Comparison of ENCODE assay signal across 8 mouse cellular contexts in the genomic region with DNA sequence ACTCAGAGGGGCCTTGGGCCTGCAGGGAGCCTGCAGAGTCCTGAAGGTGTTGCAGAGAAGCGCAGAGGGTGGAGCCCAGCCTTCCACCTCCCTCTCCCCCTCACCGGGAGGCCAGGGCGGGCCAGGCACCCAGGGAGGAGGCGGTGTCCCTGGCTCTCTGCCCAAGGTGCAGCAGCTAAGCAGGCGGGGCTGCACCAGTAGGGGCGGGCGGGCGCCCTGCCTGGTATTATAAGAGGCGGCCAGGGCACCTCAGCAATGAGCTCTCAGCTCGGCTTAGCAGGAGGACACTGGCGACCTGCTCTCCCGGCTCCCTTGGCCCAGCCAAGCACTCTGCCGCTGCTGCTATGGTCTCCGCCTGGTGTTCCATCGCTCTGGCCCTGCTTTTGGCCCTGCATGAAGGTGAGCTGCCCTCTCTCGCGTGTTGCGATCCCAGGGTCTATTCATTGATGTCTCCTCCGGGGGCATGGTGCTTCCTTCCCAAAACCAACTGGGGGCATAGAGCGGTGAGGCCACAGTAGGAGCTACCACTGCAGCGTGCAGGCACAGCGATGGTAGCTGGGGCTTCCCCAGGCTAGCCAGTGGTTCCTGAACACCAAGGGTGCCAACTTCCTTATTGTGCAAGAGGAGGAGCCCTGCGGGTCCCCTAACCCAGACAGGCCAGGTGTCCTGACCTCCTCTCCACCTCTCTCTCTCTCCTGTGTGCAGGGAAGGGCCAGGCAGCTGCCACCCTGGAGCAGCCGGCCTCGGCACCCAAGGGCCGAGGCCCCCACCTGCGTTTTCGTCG. TPM values are rescaled to one million over a fixed set of nuclear protein-coding genes. Genes with fewer than 3 reads are reported as not detected.
DNase-seq lines count a peak whose midpoint lies in the region; ATAC-seq and TF ChIP-seq lines count a peak whose summit lies in the region.

A gene (plus strand): TSS at position 41 of the 784 bp plus-strand sequence.

- H3K4me1 ChIP-seq in forebrain, embryonic 15.5 days = peaks cover 35% of the 10 kb centered on the region
- 0 out of 2 replicates have a peak, but pooled peaks cover 2% of the 10 kb centered on the region for H3K4me1 ChIP-seq in forebrain, embryonic 11.5 days (replicated peaks; ENCODE audit: control insufficient read depth, insufficient read depth, low read length)
- H3K4me1 ChIP-seq in limb, embryonic 14.5 days (ENCODE audit: control insufficient read depth, insufficient read depth, low read length) = peaks cover 17% of the 10 kb centered on the region; the same call in 1 of the 2 replicates

- no peak within 1 kb of the TSS for H3K27ac ChIP-seq in forebrain, embryonic 15.5 days (replicated peaks)
- H3K27ac ChIP-seq in forebrain, embryonic 11.5 days (ENCODE audit: low read depth, low read length) = no peak within 1 kb of the TSS
- H3K27ac ChIP-seq in limb, embryonic 14.5 days (replicated peaks; ENCODE audit: low read depth, low read length) = no peak within 1 kb of the TSS

- no peak within 1 kb of the TSS for H3K4me3 ChIP-seq in forebrain, embryonic 15.5 days
- H3K4me3 ChIP-seq in forebrain, embryonic 11.5 days (ENCODE audit: low read depth, low read length) = no peak within 1 kb of the TSS
- 0 out of 2 replicates have a peak within 1 kb of the TSS, but pooled peaks have one; percentile 15 for H3K4me3 ChIP-seq in limb, embryonic 14.5 days (replicated peaks; ENCODE audit: low read length)

- no peaks in the 10 kb centered on the region for H3K9me3 ChIP-seq in forebrain, embryonic 15.5 days
- no peaks in the 10 kb centered on the region for H3K9me3 ChIP-seq in forebrain, embryonic 11.5 days (ENCODE audit: control insufficient read depth, low read length)
- no peaks in the 10 kb centered on the region for H3K9me3 ChIP-seq in limb, embryonic 14.5 days (ENCODE audit: control insufficient read depth, low read length)

- ATAC-seq in forebrain, embryonic 15.5 days (replicated peaks) = 0 out of 2 replicates have a peak, but pooled peaks have one; percentile 24
- no peak for ATAC-seq in forebrain, embryonic 11.5 days (replicated peaks; ENCODE audit: low FRiP score)
- ATAC-seq in limb, embryonic 14.5 days (ENCODE audit: low FRiP score, low read depth) = 0 out of 2 replicates have a peak, but pooled peaks have one; percentile 29

- H3K4me2 ChIP-seq in forebrain, embryonic 15.5 days (replicated peaks) = no peak within 1 kb of the TSS
- no peak within 1 kb of the TSS for H3K4me2 ChIP-seq in forebrain, embryonic 11.5 days (ENCODE audit: low read depth, low read length, severe bottlenecking)
- H3K4me2 ChIP-seq in limb, embryonic 14.5 days (replicated peaks; ENCODE audit: low read depth, low read length, severe bottlenecking) = peak within 1 kb of the TSS; percentile 36

- H3K9ac ChIP-seq in forebrain, embryonic 15.5 days (replicated peaks) = no peak within 1 kb of the TSS
- H3K9ac ChIP-seq in forebrain, embryonic 11.5 days (ENCODE audit: low read length) = no peak within 1 kb of the TSS
- H3K9ac ChIP-seq in limb, embryonic 14.5 days (ENCODE audit: low read depth, low read length, severe bottlenecking) = no peak within 1 kb of the TSS

- no peak for TF ChIP-seq POLR2A in limb, embryonic 14.5 days (IDR thresholded peaks at IDR 0.05; ENCODE audit: borderline replicate concordance, extremely low read depth, insufficient read depth, insufficient read length)

- no peaks in the 10 kb centered on the region for H3K27me3 ChIP-seq in forebrain, embryonic 15.5 days
- H3K27me3 ChIP-seq in forebrain, embryonic 11.5 days (ENCODE audit: control insufficient read depth, insufficient read depth, low read length) = no peaks in the 10 kb centered on the region
- H3K27me3 ChIP-seq in limb, embryonic 14.5 days (ENCODE audit: control insufficient read depth, insufficient read depth, low read length) = no peaks in the 10 kb centered on the region

- H3K36me3 ChIP-seq in forebrain, embryonic 15.5 days = no peaks in the 10 kb centered on the region
- no peaks in the 10 kb centered on the region for H3K36me3 ChIP-seq in forebrain, embryonic 11.5 days (ENCODE audit: control insufficient read depth, insufficient read depth, low read length)
- H3K36me3 ChIP-seq in limb, embryonic 14.5 days (ENCODE audit: control insufficient read depth, insufficient read depth, low read length) = no peaks in the 10 kb centered on the region

- intact Hi-C loops in heart, postnatal 10 days (cut with DNase I) = no loop called here

- 39% methylated on average over 29 of the region's 29 CpGs for WGBS in forebrain, embryonic 15.5 days
- WGBS in forebrain, embryonic 11.5 days = 38% methylated on average over 27 of the region's 29 CpGs
- 48% methylated on average over 20 of the region's 29 CpGs for WGBS in limb, embryonic 14.5 days

- DNase-seq in forebrain, embryonic 11.5 days (ENCODE audit: low spot score) = no peak
- DNase-seq in adrenal gland, postnatal 4 days (ENCODE audit: low spot score in 2 of 2) = peak; percentile 40 to 68
- peak; percentile 79 to 88 for DNase-seq in heart, postnatal 10 days
- peak; percentile 74 for DNase-seq in limb, embryonic 14.5 days (ENCODE audit: low spot score)
- DNase-seq in retina, postnatal 7 days (ENCODE audit: low read depth, low spot score) = peak; percentile 51
- no peak for DNase-seq in layer of hippocampus, adult 11-12 months (ENCODE audit: low spot score)
- DNase-seq in natural killer cell, adult 2 months (ENCODE audit: low spot score in 2 of 2) = no peak

RNA-seq across cellular contexts. Expression of the gene that starts here (rescaled TPM):
- 0.27 TPM in 1 of 2 replicates, not detected in the other for polyA plus RNA-seq in forebrain, embryonic 15.5 days (2015; fragmentation: Nextera tagmentation; extraction: Ambion mirVana)
- polyA plus RNA-seq in forebrain, embryonic 11.5 days (2014; fragmentation: Nextera tagmentation; extraction: Ambion mirVana) = not detected in 2 replicates
- not detected for total RNA-seq in adrenal gland, postnatal 4 days (2021)
- total RNA-seq in heart, postnatal 10 days (2021) = not detected
- polyA plus RNA-seq in limb, embryonic 14.5 days (2012; rRNA removed) = 2.3 and 2.7 TPM in 2 replicates
- 2.3 and 2.9 TPM in 2 replicates for polyA plus RNA-seq in limb, embryonic 14.5 days (2014; fragmentation: Nextera tagmentation; extraction: Ambion mirVana)

Comparison
In these comparisons a context has a peak if more than half of its experiments do, and no peak if none do; other contexts are left out.
1. Peak in ATAC-seq in forebrain, embryonic 15.5 days; RNA of the gene not detected or under 1 TPM.
2. Peak in DNase-seq in adrenal gland, postnatal 4 days; RNA of the gene not detected or under 1 TPM.
3. Peak in DNase-seq in heart, postnatal 10 days; RNA of the gene not detected or under 1 TPM.
4. DNase-seq: peak in limb, embryonic 14.5 days (single experiment) and retina, postnatal 7 days (single experiment); none in forebrain, embryonic 11.5 days (single experiment), layer of hippocampus, adult 11-12 months (single experiment) and natural killer cell, adult 2 months (0 of 2).